Mouse (Mus musculus): ENCODE measurements around the gene Phc2. TPM values are rescaled to one million over a fixed set of nuclear protein-coding genes. Genes with fewer than 3 reads are reported as not detected.

Phc2 gene
- polyA plus RNA-seq, 1 experiment from 2014 or later, result 35.7 TPM

GRCm38 (mm10) chr4:128681126-128681525 lies 26.6 kb downstream of the Phc2 start:
- no peak for ATAC-seq (ENCODE audit: low FRiP score, low read depth)
- Histone ChIP-seq H3K36me3 (no peaks in the 10 kb centered on the region), H3K9ac (no peak overlapping the region), H3K27ac (no peak overlapping the region), H3K4me3 (no peak overlapping the region), H3K9me3 (no peaks in the 10 kb centered on the region), H3K4me2 (replicated peaks) (no peak overlapping the region), H3K27me3 (no peaks in the 10 kb centered on the region), H3K4me1 (peaks cover 36% of the 10 kb centered on the region)
- WGBS, result 55% methylated on average over 8 of the region's 8 CpGs

GRCm38 (mm10) chr4:128682281-128682680 lies 27.8 kb downstream of the Phc2 start:
- no peaks in the 10 kb centered on the region for H3K27me3 ChIP-seq
- H3K4me2 ChIP-seq (replicated peaks), result no peak overlapping the region
- H3K4me1 ChIP-seq, result peaks cover 36% of the 10 kb centered on the region
- H3K9ac ChIP-seq, result no peak overlapping the region
- H3K36me3 ChIP-seq, result no peaks in the 10 kb centered on the region
- 0 out of 2 replicates have a peak, but pooled peaks cover under 1% of the 10 kb centered on the region for H3K9me3 ChIP-seq
- WGBS, result 89% methylated on average over 13 of the region's 13 CpGs
- ATAC-seq (ENCODE audit: low FRiP score, low read depth), result no peak
- no peak overlapping the region for H3K27ac ChIP-seq
- no peak overlapping the region for H3K4me3 ChIP-seq

- H3K36me3 ChIP-seq, result no peaks in the 10 kb centered on the region
- H3K4me3 ChIP-seq, result no peak overlapping the region
- peaks cover 36% of the 10 kb centered on the region for H3K4me1 ChIP-seq
- no peak for ATAC-seq (ENCODE audit: low FRiP score, low read depth)
- H3K9me3 ChIP-seq, result 0 out of 2 replicates have a peak, but pooled peaks cover 6% of the 10 kb centered on the region
- H3K27me3 ChIP-seq, result no peaks in the 10 kb centered on the region
- 57% methylated on average over 3 of the region's 3 CpGs for WGBS
- no peak overlapping the region for H3K27ac ChIP-seq
- no peak overlapping the region for H3K9ac ChIP-seq
- no peak overlapping the region for H3K4me2 ChIP-seq (replicated peaks)
These were observed 29.2 kb downstream of the Phc2 start for GRCm38 (mm10) chr4:128683706-128684105.

GRCm38 (mm10) chr4:128684108-128684507 lies 29.6 kb downstream of the Phc2 start:
- no peaks in the 10 kb centered on the region for H3K27me3 ChIP-seq
- H3K4me2 ChIP-seq (replicated peaks), result no peak overlapping the region
- ATAC-seq (ENCODE audit: low FRiP score, low read depth), result no peak
- 85% methylated on average over 11 of the region's 11 CpGs for WGBS
- no peak overlapping the region for H3K9ac ChIP-seq
- H3K36me3 ChIP-seq, result no peaks in the 10 kb centered on the region
- peaks cover 36% of the 10 kb centered on the region for H3K4me1 ChIP-seq
- H3K9me3 ChIP-seq, result 0 out of 2 replicates have a peak, but pooled peaks cover 6% of the 10 kb centered on the region
- no peak overlapping the region for H3K4me3 ChIP-seq
- H3K27ac ChIP-seq, result no peak overlapping the region

GRCm38 (mm10) chr4:128688513-128688913 lies 34.0 kb downstream of the Phc2 start:
- 42% methylated on average over 6 of the region's 6 CpGs for WGBS
- H3K9ac ChIP-seq, result no peak overlapping the region
- H3K27ac ChIP-seq, result no peak overlapping the region
- 0 out of 2 replicates have a peak, but pooled peaks cover 6% of the 10 kb centered on the region for H3K9me3 ChIP-seq
- no peak for ATAC-seq (ENCODE audit: low FRiP score, low read depth)
- H3K27me3 ChIP-seq, result no peaks in the 10 kb centered on the region
- no peak overlapping the region for H3K4me2 ChIP-seq (replicated peaks)
- H3K4me1 ChIP-seq, result peaks cover 58% of the 10 kb centered on the region
- H3K36me3 ChIP-seq, result no peaks in the 10 kb centered on the region
- H3K4me3 ChIP-seq, result no peak overlapping the region

- H3K27ac ChIP-seq, result no peak overlapping the region
These were observed 34.5 kb downstream of the Phc2 start for GRCm38 (mm10) chr4:128688976-128689375.

GRCm38 (mm10) chr4:128689739-128690304 lies 35.3 kb downstream of the Phc2 start:
- no peak overlapping the region for H3K9ac ChIP-seq
- no peaks in the 10 kb centered on the region for H3K36me3 ChIP-seq
- no peak overlapping the region for H3K4me3 ChIP-seq
- no peak overlapping the region for H3K27ac ChIP-seq
- ATAC-seq (ENCODE audit: low FRiP score, low read depth), result no peak
- 51% methylated on average over 6 of the region's 6 CpGs for WGBS
- 0 out of 2 replicates have a peak, but pooled peaks cover 6% of the 10 kb centered on the region for H3K9me3 ChIP-seq
- H3K27me3 ChIP-seq, result no peaks in the 10 kb centered on the region
- no peak overlapping the region for H3K4me2 ChIP-seq (replicated peaks)
- peaks cover 67% of the 10 kb centered on the region for H3K4me1 ChIP-seq

More at GRCm38 (mm10) chr4:128688976-128689375, 34.5 kb downstream of the Phc2 start:
- H3K27me3 ChIP-seq, result no peaks in the 10 kb centered on the region
- H3K9me3 ChIP-seq, result 0 out of 2 replicates have a peak, but pooled peaks cover 6% of the 10 kb centered on the region
- no peak overlapping the region for H3K9ac ChIP-seq
- H3K36me3 ChIP-seq, result no peaks in the 10 kb centered on the region
- WGBS, result 66% methylated on average over 9 of the region's 9 CpGs
- no peak overlapping the region for H3K4me3 ChIP-seq
- peaks cover 59% of the 10 kb centered on the region for H3K4me1 ChIP-seq
- no peak overlapping the region for H3K4me2 ChIP-seq (replicated peaks)
- ATAC-seq (ENCODE audit: low FRiP score, low read depth), result no peak

- H3K4me2 ChIP-seq (replicated peaks), result no peak overlapping the region
- 79% methylated on average over 4 of the region's 4 CpGs for WGBS
- H3K36me3 ChIP-seq, result no peaks in the 10 kb centered on the region
- peaks cover 81% of the 10 kb centered on the region for H3K4me1 ChIP-seq
- no peak overlapping the region for H3K4me3 ChIP-seq
- 0 out of 2 replicates have a peak, but pooled peaks cover 6% of the 10 kb centered on the region for H3K9me3 ChIP-seq
- H3K9ac ChIP-seq, result no peak overlapping the region
- ATAC-seq (ENCODE audit: low FRiP score, low read depth), result no peak
- peak overlapping the region; percentile 84; the same call in 1 of the 2 replicates for H3K27ac ChIP-seq
- no peaks in the 10 kb centered on the region for H3K27me3 ChIP-seq
These were observed 36.7 kb downstream of the Phc2 start for GRCm38 (mm10) chr4:128691195-128691594.

GRCm38 (mm10) chr4:128692149-128692925 lies 37.8 kb downstream of the Phc2 start:
- 32% methylated on average over 14 of the region's 15 CpGs for WGBS
- Histone ChIP-seq H3K4me3 (no peak overlapping the region), H3K36me3 (no peaks in the 10 kb centered on the region), H3K27me3 (no peaks in the 10 kb centered on the region), H3K9me3 (0 out of 2 replicates have a peak, but pooled peaks cover 4% of the 10 kb centered on the region), H3K27ac (peak overlapping the region; percentile 87), H3K4me2 (replicated peaks) (peak overlapping the region; percentile 32), H3K9ac (peak overlapping the region; percentile 19; the same call in 1 of the 2 replicates), H3K4me1 (peaks cover 92% of the 10 kb centered on the region)
- ATAC-seq (ENCODE audit: low FRiP score, low read depth), result peak; percentile 78

- H3K27ac ChIP-seq, result peak overlapping the region; percentile 87
- H3K4me3 ChIP-seq, result no peak overlapping the region
- no peaks in the 10 kb centered on the region for H3K9me3 ChIP-seq
- H3K9ac ChIP-seq, result no peak overlapping the region
- peaks cover 99% of the 10 kb centered on the region for H3K4me1 ChIP-seq
- no peaks in the 10 kb centered on the region for H3K36me3 ChIP-seq
- peak overlapping the region; percentile 32 for H3K4me2 ChIP-seq (replicated peaks)
- WGBS, result 20% methylated on average over 5 of the region's 5 CpGs
- no peaks in the 10 kb centered on the region for H3K27me3 ChIP-seq
- ATAC-seq (ENCODE audit: low FRiP score, low read depth), result peak; percentile 13; the same call in 1 of the 2 replicates
These were observed 38.7 kb downstream of the Phc2 start for GRCm38 (mm10) chr4:128693207-128693606.

- H3K4me2 ChIP-seq (replicated peaks), result no peak overlapping the region
- H3K27ac ChIP-seq, result peak overlapping the region; percentile 17; the same call in 1 of the 2 replicates
- no peaks in the 10 kb centered on the region for H3K36me3 ChIP-seq
- no peak overlapping the region for H3K4me3 ChIP-seq
- ATAC-seq (ENCODE audit: low FRiP score, low read depth), result no peak
- H3K4me1 ChIP-seq, result peaks cover 99% of the 10 kb centered on the region
- no peaks in the 10 kb centered on the region for H3K9me3 ChIP-seq
- no peaks in the 10 kb centered on the region for H3K27me3 ChIP-seq
- no peak overlapping the region for H3K9ac ChIP-seq
These were observed 39.8 kb downstream of the Phc2 start for GRCm38 (mm10) chr4:128694315-128694714.

- H3K27me3 ChIP-seq, result no peaks in the 10 kb centered on the region
- ATAC-seq (ENCODE audit: low FRiP score, low read depth), result no peak
- no peak overlapping the region for H3K9ac ChIP-seq
- no peak overlapping the region for H3K4me2 ChIP-seq (replicated peaks)
- no peak overlapping the region for H3K27ac ChIP-seq
- peaks cover 96% of the 10 kb centered on the region for H3K4me1 ChIP-seq
- H3K4me3 ChIP-seq, result no peak overlapping the region
- no peaks in the 10 kb centered on the region for H3K9me3 ChIP-seq
- H3K36me3 ChIP-seq, result no peaks in the 10 kb centered on the region
- WGBS, result 73% methylated on average over 7 of the region's 7 CpGs
These were observed 40.6 kb downstream of the Phc2 start for GRCm38 (mm10) chr4:128695149-128695548.
